Mouse (Mus musculus): ENCODE data around the gene Ppil4.
"Not testable (repeated sequence)": the region's sequence is repeated elsewhere in the genome, so short reads cannot be mapped to it uniquely, and the experiment has no call there.

DNA sequence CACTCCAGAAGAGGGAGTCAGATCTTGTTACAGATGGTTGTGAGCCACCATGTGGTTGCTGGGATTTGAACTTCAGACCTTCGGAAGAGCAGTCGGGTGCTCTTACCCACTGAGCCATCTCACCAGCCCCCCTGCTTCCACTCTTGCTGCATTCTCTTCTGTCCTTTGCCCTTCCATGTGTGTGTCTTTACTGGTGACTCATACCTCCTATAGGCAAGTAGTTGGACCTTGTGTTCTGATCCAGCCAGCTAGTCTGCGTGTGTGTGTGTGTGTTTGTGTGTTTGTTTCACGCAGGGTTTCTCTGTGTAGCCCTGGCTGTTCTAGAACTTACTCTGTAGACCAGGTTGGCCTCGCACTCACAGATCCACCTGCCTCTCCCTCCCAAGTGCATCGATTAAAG, 47.2 kb upstream of the Ppil4 start:
- TF ChIP-seq CTCF (IDR thresholded peaks at IDR 0.05; ENCODE audit: borderline replicate concordance, insufficient read depth, low read depth, low read length); POLR2A (IDR thresholded peaks at IDR 0.05; ENCODE audit: borderline replicate concordance, insufficient read depth, low read length): not testable (repeated sequence)

All from cerebellum, adult 2 months (tissue).